Mouse (Mus musculus): ENCODE measurements around the gene Fpr2.

DNA sequence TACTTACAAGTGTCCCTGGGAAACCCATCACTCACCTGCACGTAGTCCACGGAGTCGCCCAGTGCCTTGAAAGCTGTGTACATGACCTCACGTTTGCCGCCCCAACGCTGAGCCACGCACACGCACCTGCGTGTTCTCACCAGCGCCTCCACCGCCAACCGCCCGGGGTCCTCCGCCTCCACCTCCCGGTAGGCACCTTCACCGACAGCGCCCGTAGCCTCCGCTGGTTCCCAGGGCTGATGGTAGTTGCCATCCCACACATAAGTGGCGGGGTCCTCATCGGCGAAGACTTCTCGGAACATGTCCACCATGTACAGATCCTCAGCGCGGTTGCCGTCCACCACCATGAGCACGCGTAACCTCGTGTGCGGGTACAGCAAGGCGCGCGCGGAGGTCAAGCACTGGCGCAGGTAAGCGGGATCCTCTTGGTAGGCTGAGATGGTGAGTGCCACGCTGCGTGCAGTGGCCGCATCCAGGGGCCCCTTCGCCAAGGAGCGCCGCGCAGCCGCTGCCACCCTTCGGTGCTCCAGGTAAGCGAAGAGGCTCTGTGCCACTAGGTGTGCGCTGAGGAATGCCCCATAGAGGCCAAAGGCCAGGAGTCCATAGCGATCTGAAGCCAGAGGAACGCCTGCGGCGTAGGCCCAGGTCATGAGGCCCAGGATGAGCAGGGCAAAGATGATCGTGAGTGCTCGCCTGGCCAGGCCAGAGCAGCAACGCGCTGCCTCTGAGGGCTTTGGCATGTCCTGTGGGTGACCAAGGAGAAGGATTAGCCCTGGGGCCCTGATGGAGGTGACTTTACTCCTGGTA is 37.5 kb upstream of the Fpr2 start:
- no peak for TF ChIP-seq GATA1 (IDR thresholded peaks at IDR 0.05; ENCODE audit: borderline replicate concordance, low read length)
- no peak for TF ChIP-seq FLI1 (IDR thresholded peaks at IDR 0.05; ENCODE audit: low read length)
